Mouse (Mus musculus) forebrain, embryonic 16.5 days (tissue): ENCODE results near the gene Olfr477. TPM values are rescaled to one million over a fixed set of nuclear protein-coding genes. Genes with fewer than 3 reads are reported as not detected.
"Not testable (repeated sequence)": the region's sequence is repeated elsewhere in the genome, so short reads cannot be mapped to it uniquely, and the experiment has no call there.

Experiments used
- ATAC-seq: fragments of 200-750 bp; cut with Nextera tagmentation; 2 replicates; pipeline ENCODE4 v1.8.0; 2017; ENCODE audit warnings: mild to moderate bottlenecking, moderate library complexity
- H3K27ac ChIP-seq: fragments of 300-500 bp; sonication (generic); 2 replicates; pipeline ENCODE4 v1.5.1; 2014; ENCODE audit warnings: low read length, control low read depth
- H3K27me3 ChIP-seq: fragments of 300-500 bp; sonication (generic); replicated peaks from 2 replicates; pipeline ENCODE4 v1.6.1; 2014; ENCODE audit warnings: low read length; ENCODE audit not compliant: control insufficient read depth, insufficient read depth
- H3K36me3 ChIP-seq: fragments of 300-500 bp; sonication (generic); 2 replicates; pipeline ENCODE4 v1.6.1; 2014; ENCODE audit not compliant: control insufficient read depth, insufficient read depth
- H3K4me1 ChIP-seq: fragments of 300-500 bp; sonication (generic); replicated peaks from 2 replicates; pipeline ENCODE4 v1.6.1; 2014; ENCODE audit warnings: low read length; ENCODE audit not compliant: control insufficient read depth, insufficient read depth
- H3K4me2 ChIP-seq: fragments of 300-500 bp; sonication (generic); 2 replicates; pipeline ENCODE4 v1.6.1; 2014; ENCODE audit warnings: mild to moderate bottlenecking, low read length, control low read depth
- H3K4me3 ChIP-seq: fragments of 300-500 bp; sonication (generic); replicated peaks from 2 replicates; pipeline ENCODE4 v1.5.1; 2014; ENCODE audit warnings: mild to moderate bottlenecking, low read length, control low read depth
- H3K9ac ChIP-seq: fragments of 300-500 bp; sonication (generic); replicated peaks from 2 replicates; pipeline ENCODE4 v1.6.1; 2014; ENCODE audit warnings: low read depth, low read length, control low read depth
- H3K9me3 ChIP-seq: fragments of 300-500 bp; sonication (generic); 2 replicates; pipeline ENCODE4 v1.6.1; 2016; ENCODE audit warnings: low read length; ENCODE audit not compliant: control insufficient read depth
- WGBS: fragments of 180-500 bp; shearing (Covaris S2); extraction: QIAGEN DNeasy Blood & Tissue Kit; methylation state at CpG from one replicate; pipeline ENCODE4 v1.1.7; 2014; 5-methylcytosine and 5-hydroxymethylcytosine counted together
- polyA plus RNA-seq: library from polyadenylated mRNA; unstranded; fragments of >200 nt; fragmentation: Nextera tagmentation; extraction: Ambion mirVana; gene quantifications from 2 replicates; pipeline ENCODE4 v1.2.1, GENCODE M21; 2015

Gene Olfr477
- polyA plus RNA-seq = not detected in 2 replicates

DNA sequence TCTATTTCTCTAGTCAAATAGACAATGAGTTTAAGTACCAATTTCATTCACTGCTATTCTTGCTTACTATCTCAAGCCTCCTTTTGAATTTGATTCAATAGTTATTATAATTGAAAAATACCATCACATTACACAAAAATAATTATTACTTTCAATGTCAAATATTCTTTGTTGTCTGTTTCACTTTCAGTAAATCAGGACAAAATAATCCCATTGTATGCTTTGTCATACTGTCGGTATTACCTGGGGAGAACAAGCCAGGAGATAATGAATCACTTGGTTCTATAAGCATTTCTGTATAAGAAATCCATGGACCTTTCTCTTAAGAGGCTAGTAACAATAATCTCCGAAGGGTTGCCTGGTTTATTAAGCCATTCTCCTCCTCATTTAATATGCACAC lies at the start of gene Olfr477:
TSS of gene Olfr477 (plus strand) at position 301 of the 400 bp plus-strand sequence.
- Histone ChIP-seq H3K36me3 (no peaks in the 10 kb centered on the region), H3K9ac (no peak within 1 kb of the TSS), H3K4me1 (no peaks in the 10 kb centered on the region), H3K4me2 (no peak within 1 kb of the TSS), H3K27ac (no peak within 1 kb of the TSS), H3K27me3 (no peaks in the 10 kb centered on the region), H3K4me3 (no peak within 1 kb of the TSS), H3K9me3 (no peaks in the 10 kb centered on the region)
- ATAC-seq = no peak
- WGBS = 78% methylated on average over 2 of the region's 2 CpGs

GRCm38 (mm10) chr7:107952539-107952938 lies 34.0 kb upstream of the Olfr477 start:
- not testable (repeated sequence) for H3K27me3 ChIP-seq, H3K9me3 ChIP-seq, H3K4me3 ChIP-seq, H3K36me3 ChIP-seq, H3K4me2 ChIP-seq, H3K4me1 ChIP-seq, H3K27ac ChIP-seq, ATAC-seq, H3K9ac ChIP-seq
- WGBS = 96% methylated on average over 12 of the region's 12 CpGs

DNA sequence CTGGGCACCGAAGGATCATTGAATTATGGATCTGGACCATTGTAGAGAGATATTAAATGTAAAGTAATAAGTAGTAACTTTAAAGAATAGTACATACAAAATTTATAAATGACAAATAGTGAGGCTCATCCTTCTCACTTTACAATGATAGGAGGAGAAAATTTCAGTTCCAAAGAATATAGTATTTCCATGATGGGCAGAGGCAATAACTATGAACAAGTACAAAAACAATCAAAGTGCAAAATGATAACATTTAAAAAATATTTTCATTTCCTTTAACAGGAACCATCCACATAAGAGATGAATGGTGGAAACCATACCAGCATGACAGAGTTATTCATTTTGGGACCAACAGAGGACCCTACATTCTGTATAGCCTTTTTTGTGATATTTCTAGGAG lies 32.1 kb upstream of the Olfr477 start, which contains the start of gene Olfr474:
TSS of gene Olfr474 (plus strand) at position 301 of the 400 bp plus-strand sequence.
- 87% methylated on average over 1 of the region's 1 CpGs for WGBS
- Histone ChIP-seq H3K27ac (no peak within 1 kb of the TSS), H3K27me3 (no peaks in the 10 kb centered on the region), H3K36me3 (no peaks in the 10 kb centered on the region), H3K4me2 (no peak within 1 kb of the TSS), H3K9ac (no peak within 1 kb of the TSS), H3K4me3 (no peak within 1 kb of the TSS), H3K4me1 (no peaks in the 10 kb centered on the region), H3K9me3 (no peaks in the 10 kb centered on the region)
- ATAC-seq = no peak

GRCm38 (mm10) chr7:107964503-107964902 lies 22.0 kb upstream of the Olfr477 start, which contains the start of gene Olfr476:
Olfr476 (plus strand) TSS chr7:107964803.
- H3K9ac ChIP-seq = no peak within 1 kb of the TSS
- H3K9me3 ChIP-seq = no peaks in the 10 kb centered on the region
- 66% methylated on average over 1 of the region's 1 CpGs for WGBS

GRCm38 (mm10) chr7:108014256-108014655 lies 27.8 kb downstream of the Olfr477 start:
- H3K4me3 ChIP-seq, ATAC-seq, H3K4me2 ChIP-seq, H3K9ac ChIP-seq, H3K4me1 ChIP-seq, H3K27me3 ChIP-seq, H3K9me3 ChIP-seq, H3K36me3 ChIP-seq, H3K27ac ChIP-seq: not testable (repeated sequence)

More at GRCm38 (mm10) chr7:107964503-107964902, 22.0 kb upstream of the Olfr477 start, which contains the start of gene Olfr476:
- Histone ChIP-seq H3K27me3 (no peaks in the 10 kb centered on the region), H3K4me1 (no peaks in the 10 kb centered on the region), H3K36me3 (no peaks in the 10 kb centered on the region), H3K27ac (no peak within 1 kb of the TSS), H3K4me2 (no peak within 1 kb of the TSS), H3K4me3 (no peak within 1 kb of the TSS)
- no peak for ATAC-seq

- ATAC-seq = no peak
- Histone ChIP-seq H3K9ac (no peak within 1 kb of the TSS), H3K27me3 (no peaks in the 10 kb centered on the region), H3K4me2 (no peak within 1 kb of the TSS), H3K36me3 (no peaks in the 10 kb centered on the region), H3K9me3 (no peaks in the 10 kb centered on the region), H3K4me1 (no peaks in the 10 kb centered on the region), H3K27ac (no peak within 1 kb of the TSS), H3K4me3 (no peak within 1 kb of the TSS)
- WGBS = 79% methylated on average over 3 of the region's 3 CpGs
Measured at GRCm38 (mm10) chr7:108033889-108034288, 47.4 kb downstream of the Olfr477 start, which contains the start of gene Olfr478. Olfr478 (minus strand) TSS chr7:108033989.

Other genes with a start within 250 kb of the Olfr477 start
- 0.18 TPM in 1 of 2 replicates, not detected in the other for gene Cyb5r2, start 228.7 kb upstream of the Olfr477 start, polyA plus RNA-seq
- gene Ovch2, start 185.5 kb upstream of the Olfr477 start, polyA plus RNA-seq = not detected in 2 replicates
- gene Olfr467, start 174.4 kb upstream of the Olfr477 start, polyA plus RNA-seq = not detected in 2 replicates
- gene Olfr469, start 161.2 kb upstream of the Olfr477 start, polyA plus RNA-seq = not detected in 2 replicates
- gene Olfr470, start 139.2 kb upstream of the Olfr477 start, polyA plus RNA-seq = not detected in 2 replicates
- not detected in 2 replicates for gene Olfr472, start 88.8 kb upstream of the Olfr477 start, polyA plus RNA-seq
- gene Olfr473, start 56.2 kb upstream of the Olfr477 start, polyA plus RNA-seq = not detected in 2 replicates
- not detected in 2 replicates for gene Olfr474, start 32.0 kb upstream of the Olfr477 start, polyA plus RNA-seq
- gene Olfr476, start 21.9 kb upstream of the Olfr477 start, polyA plus RNA-seq = not detected in 2 replicates
- not detected in 2 replicates for gene Olfr478, start 47.3 kb downstream of the Olfr477 start, polyA plus RNA-seq
- not detected in 2 replicates for gene Olfr479, start 64.0 kb downstream of the Olfr477 start, polyA plus RNA-seq
- gene Olfr480, start 80.7 kb downstream of the Olfr477 start, polyA plus RNA-seq = not detected in 2 replicates
- gene Olfr481, start 93.2 kb downstream of the Olfr477 start, polyA plus RNA-seq = not detected in 2 replicates
- not detected in 2 replicates for gene Olfr482, start 110.9 kb downstream of the Olfr477 start, polyA plus RNA-seq
- not detected in 2 replicates for gene Olfr483, start 114.2 kb downstream of the Olfr477 start, polyA plus RNA-seq
- not detected in 2 replicates for gene Olfr484, start 140.8 kb downstream of the Olfr477 start, polyA plus RNA-seq
- not detected in 2 replicates for gene Olfr485, start 173.2 kb downstream of the Olfr477 start, polyA plus RNA-seq
- gene Olfr486, start 186.0 kb downstream of the Olfr477 start, polyA plus RNA-seq = not detected in 2 replicates
- not detected in 2 replicates for gene Olfr487, start 227.9 kb downstream of the Olfr477 start, polyA plus RNA-seq